Mouse (Mus musculus): ENCODE results near the gene Hnf1a. TPM values are rescaled to one million over a fixed set of nuclear protein-coding genes. Genes with fewer than 3 reads are reported as not detected.

Hnf1a gene
- not detected in 2 replicates for total RNA-seq (2015)
- not detected in 2 replicates for total RNA-seq (2017)

DNA sequence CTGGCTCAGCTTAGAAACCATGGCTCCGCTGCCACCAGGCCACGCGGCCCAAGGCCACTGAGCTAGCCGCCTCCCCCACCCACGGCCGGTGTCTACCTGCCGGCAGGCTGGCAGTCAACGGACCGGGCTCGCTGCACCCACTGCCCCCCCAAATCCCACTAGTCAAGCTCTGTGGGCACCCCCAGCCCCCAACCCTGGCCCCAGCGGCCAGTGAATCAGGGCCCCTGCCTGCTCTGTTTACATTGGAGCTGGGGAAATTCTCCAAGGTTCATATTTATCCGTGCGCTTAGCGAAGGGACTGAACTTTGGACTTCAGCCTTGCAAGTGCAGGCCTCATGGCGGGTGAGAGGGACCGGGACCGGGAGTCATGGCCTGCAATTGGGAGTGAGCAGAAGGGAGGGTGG is at the start of gene Hnf1a:
Hnf1a (minus strand) TSS at position 271 of the 404 bp plus-strand sequence.
- ATAC-seq (replicated peaks; ENCODE audit: poor library complexity), result no peak

- 0 out of 2 replicates have a peak, but pooled peaks have one; percentile 5 for ATAC-seq (replicated peaks; ENCODE audit: poor library complexity)
These were observed 47.9 kb upstream of the Hnf1a start for GRCm38 (mm10) chr5:115018813-115019212.

DNA sequence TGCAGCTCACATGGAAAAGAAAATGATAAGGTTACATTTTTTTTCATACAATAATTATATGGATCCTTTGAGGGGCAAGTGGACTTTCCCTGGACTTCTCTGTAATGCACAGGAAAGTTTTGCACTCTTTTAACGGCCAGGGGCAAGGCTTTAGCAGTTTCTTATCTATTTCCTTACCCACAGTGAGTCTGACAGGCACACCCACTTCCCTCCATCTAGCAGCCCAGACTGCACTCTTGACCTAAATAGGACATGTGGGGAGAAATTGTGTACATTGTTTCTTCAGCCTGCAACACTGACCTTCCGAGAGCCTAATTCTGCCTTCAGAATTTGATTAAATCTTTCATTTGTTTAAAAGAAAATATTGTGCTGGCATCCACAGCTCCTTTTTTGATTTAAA is 47.4 kb upstream of the Hnf1a start:
- peak; percentile 75 for ATAC-seq (replicated peaks; ENCODE audit: poor library complexity)

DNA sequence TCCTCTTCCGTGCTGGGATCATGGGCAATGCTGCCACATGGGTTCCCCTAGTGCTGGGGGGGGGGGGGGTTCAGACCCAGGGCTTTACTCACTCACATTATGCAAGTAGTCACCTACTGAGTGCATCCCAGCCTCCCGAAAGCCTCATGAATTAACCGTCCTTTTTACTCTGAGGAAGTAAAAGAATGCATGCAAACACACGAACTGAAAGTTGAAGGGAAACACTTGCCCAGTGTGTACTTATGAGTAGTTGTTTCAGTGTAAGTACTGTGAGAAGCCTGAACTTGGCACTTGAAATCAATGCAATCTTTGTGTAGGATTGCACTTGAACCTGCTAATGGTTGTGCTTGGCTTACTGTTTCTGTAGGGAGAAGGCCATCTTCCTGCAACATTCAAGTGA is 44.2 kb upstream of the Hnf1a start:
- ATAC-seq (replicated peaks; ENCODE audit: poor library complexity), result no peak

- no peak for ATAC-seq (replicated peaks; ENCODE audit: poor library complexity)
These were observed 43.7 kb upstream of the Hnf1a start for GRCm38 (mm10) chr5:115014570-115014969.

DNA sequence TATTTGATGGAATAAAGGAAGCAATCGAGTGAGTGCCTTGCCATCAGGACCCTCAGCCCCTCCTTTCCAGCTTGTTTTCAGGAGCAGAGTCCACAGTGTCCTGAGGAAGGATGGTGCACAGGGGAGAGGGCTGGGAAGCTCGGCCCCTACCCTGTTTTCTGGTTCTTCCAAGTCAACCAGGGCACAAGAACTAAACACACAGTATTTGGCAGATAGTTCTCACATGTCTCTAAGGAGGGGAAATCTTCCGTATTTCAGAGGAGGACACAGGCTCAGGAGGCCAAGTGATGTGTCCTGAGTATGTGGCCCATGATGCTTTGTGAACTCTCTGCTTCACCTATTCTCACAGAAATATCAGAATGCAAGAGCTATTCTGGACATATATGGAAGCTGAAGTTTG is 42.5 kb upstream of the Hnf1a start:
- no peak for ATAC-seq (replicated peaks; ENCODE audit: poor library complexity)

GRCm38 (mm10) chr5:115011519-115012261 is 40.8 kb upstream of the Hnf1a start:
- peak; percentile 38 for ATAC-seq (replicated peaks; ENCODE audit: poor library complexity)

GRCm38 (mm10) chr5:115011217-115011518 is 40.3 kb upstream of the Hnf1a start:
- ATAC-seq (replicated peaks; ENCODE audit: poor library complexity), result no peak

- peak; percentile 59 for ATAC-seq (replicated peaks; ENCODE audit: poor library complexity)
These were observed 39.8 kb upstream of the Hnf1a start, which contains the start of gene Sppl3 for GRCm38 (mm10) chr5:115010577-115011216. Sppl3 (plus strand) TSS chr5:115011137.

DNA sequence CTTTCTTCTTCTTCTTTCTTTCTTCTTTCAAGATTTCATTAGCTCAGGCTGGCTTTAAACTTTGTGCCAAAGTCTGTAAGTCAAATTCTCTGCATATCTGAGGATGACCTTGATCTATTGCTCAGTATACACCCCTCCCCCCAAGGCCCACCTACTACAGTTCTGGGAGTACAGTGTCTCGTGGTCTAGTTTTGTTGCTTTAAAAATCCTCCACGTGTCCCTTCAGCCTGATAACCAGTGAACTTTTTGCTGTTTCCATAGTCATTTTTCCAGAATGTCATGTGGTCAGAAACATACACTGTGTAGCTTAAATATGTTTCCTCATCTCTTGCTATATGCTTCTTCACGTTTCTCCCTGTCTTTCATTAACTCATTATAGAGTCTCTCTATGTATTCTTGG is 39.1 kb upstream of the Hnf1a start:
- no peak for ATAC-seq (replicated peaks; ENCODE audit: poor library complexity)

DNA sequence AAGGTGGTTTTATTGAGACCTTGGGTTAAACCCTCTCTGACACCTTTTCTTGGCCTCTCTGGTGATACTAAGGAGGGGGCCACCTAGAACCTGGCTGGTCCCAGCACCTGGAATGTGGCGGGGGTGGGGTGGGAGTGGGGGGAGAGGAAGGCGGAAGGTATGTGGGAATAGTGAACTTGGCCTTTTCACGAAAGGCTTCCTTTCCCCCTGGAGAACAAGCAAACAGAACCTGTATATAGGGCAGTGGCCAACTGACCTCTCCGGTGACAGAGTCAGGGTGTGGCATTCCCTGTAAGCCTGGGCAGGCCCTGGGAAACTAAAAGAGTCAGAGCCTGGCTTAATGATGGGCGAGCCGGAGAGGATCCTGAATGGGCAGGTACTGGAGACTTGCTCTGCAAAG is 38.2 kb upstream of the Hnf1a start:
- ATAC-seq (replicated peaks; ENCODE audit: poor library complexity), result no peak

GRCm38 (mm10) chr5:115008307-115008706 is 37.4 kb upstream of the Hnf1a start:
- ATAC-seq (replicated peaks; ENCODE audit: poor library complexity), result peak; percentile 20; the same call in 1 of the 2 replicates

- ATAC-seq (replicated peaks; ENCODE audit: poor library complexity), result no peak
These were observed 36.9 kb upstream of the Hnf1a start for GRCm38 (mm10) chr5:115007768-115008167.

- ATAC-seq (replicated peaks; ENCODE audit: poor library complexity), result no peak
These were observed 32.5 kb upstream of the Hnf1a start for GRCm38 (mm10) chr5:115003224-115003873.

DNA sequence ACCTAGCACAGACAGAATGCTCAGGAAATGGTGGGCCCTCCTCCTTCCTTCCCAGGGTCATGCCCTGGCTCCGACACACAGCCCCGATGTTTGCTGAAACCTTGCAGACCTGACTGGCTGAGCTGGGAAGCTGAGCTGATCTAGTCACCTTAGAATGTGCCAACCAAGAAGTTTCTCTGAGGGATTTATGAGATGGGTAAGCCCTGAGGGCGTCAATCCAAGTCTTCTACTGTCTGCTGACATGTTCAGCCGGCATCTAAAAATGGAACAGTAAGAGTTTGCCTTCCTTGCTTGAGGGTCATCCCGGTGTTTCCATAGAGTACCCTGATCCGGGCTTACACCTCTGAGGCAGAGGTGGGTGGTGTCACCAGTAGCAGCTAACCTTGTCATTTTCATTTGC is 31.9 kb upstream of the Hnf1a start:
- ATAC-seq (replicated peaks; ENCODE audit: poor library complexity), result no peak

DNA sequence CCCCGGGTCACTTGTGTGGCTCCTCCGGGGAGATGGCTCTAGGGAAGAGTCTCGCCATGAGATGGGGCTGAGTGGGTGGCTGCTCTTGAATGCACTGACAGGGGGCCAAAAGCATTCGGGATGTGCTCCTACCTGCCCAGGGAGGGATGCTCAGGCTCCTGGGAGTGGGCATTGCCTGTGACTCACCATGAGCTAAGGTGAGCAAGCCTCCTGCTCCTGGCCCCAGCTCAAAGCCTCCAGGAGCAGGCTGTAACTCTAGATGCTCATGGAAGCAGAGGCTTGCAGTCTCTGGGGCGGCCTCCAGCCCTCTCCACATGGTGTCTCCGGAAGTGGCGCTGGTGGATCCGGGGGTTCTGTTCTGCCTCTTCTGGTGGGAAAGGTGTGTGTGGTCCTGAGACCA is 30.6 kb upstream of the Hnf1a start:
- no peak for ATAC-seq (replicated peaks; ENCODE audit: poor library complexity)

GRCm38 (mm10) chr5:115000503-115000902 is 29.6 kb upstream of the Hnf1a start:
- no peak for ATAC-seq (replicated peaks; ENCODE audit: poor library complexity)

- no peak for ATAC-seq (replicated peaks; ENCODE audit: poor library complexity)
These were observed 26.4 kb upstream of the Hnf1a start for GRCm38 (mm10) chr5:114997327-114997726.

DNA sequence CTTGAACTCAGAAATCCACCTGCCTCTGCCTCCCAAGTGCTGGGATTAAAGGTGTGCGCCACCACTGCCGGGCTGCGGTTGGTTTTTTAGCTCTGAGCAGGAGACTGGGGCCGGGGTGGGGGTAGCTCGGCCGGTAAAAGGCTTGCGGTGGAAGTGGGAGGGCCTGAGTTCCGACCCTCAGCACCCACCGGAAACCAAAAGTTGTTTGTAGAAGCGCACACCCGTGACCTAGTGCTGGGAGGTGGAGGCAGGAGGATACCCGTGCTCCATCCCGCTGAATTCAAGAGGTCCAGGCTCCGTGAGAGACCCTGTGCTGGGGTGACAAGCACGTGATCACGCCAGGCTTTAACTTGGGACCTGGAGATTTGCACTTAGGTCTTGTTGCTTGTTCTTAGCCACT is 25.6 kb upstream of the Hnf1a start:
- no peak for ATAC-seq (replicated peaks; ENCODE audit: poor library complexity)

DNA sequence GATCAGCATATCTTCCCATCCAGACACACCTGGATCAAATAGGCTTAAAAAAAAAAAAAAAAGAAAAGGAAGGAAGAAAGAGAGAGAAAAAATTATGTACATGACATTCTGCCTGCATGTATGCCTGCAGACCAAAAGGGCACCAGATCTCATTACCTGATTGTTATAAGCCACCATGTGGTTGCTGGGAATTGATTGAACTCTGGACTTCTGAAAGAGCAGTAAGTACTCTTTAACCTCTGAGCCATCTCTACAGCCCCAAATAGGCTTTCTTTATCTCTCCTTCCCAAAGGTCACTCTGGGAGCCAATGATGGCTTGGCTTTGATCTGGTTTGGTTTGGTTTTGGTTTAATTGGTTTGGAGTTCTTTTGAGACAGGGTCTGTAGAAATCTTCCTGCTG is 14.2 kb upstream of the Hnf1a start:
- ATAC-seq (replicated peaks; ENCODE audit: poor library complexity), result no peak

- ATAC-seq (replicated peaks; ENCODE audit: poor library complexity), result no peak
These were observed 11.1 kb upstream of the Hnf1a start for GRCm38 (mm10) chr5:114982001-114982400.

GRCm38 (mm10) chr5:114980122-114980748 is 9.3 kb upstream of the Hnf1a start:
- peak; percentile 3; the same call in 1 of the 2 replicates for ATAC-seq (replicated peaks; ENCODE audit: poor library complexity)
